Mouse (Mus musculus) thymus, adult 2 months (tissue): ENCODE data around the gene Dapk2.

ENCODE experiments used
- CTCF ChIP-seq: fragments of 200-500 bp; IDR thresholded peaks from 2 replicates; pipeline ENCODE4 v1.5.1; 2012; ENCODE audit warnings: mild to moderate bottlenecking, control low read depth, low read length, moderate library complexity, borderline replicate concordance; ENCODE audit not compliant: control insufficient read depth, poor library complexity, insufficient read depth; ENCODE audit errors: extremely low read depth
- POLR2A ChIP-seq: fragments of 200-500 bp; IDR thresholded peaks from 2 replicates; pipeline ENCODE4 v1.6.1; 2012; ENCODE audit warnings: mild to moderate bottlenecking, low read length, control low read depth, moderate library complexity; ENCODE audit not compliant: control insufficient read depth, poor library complexity, insufficient read depth; ENCODE audit errors: extremely low read depth

DNA sequence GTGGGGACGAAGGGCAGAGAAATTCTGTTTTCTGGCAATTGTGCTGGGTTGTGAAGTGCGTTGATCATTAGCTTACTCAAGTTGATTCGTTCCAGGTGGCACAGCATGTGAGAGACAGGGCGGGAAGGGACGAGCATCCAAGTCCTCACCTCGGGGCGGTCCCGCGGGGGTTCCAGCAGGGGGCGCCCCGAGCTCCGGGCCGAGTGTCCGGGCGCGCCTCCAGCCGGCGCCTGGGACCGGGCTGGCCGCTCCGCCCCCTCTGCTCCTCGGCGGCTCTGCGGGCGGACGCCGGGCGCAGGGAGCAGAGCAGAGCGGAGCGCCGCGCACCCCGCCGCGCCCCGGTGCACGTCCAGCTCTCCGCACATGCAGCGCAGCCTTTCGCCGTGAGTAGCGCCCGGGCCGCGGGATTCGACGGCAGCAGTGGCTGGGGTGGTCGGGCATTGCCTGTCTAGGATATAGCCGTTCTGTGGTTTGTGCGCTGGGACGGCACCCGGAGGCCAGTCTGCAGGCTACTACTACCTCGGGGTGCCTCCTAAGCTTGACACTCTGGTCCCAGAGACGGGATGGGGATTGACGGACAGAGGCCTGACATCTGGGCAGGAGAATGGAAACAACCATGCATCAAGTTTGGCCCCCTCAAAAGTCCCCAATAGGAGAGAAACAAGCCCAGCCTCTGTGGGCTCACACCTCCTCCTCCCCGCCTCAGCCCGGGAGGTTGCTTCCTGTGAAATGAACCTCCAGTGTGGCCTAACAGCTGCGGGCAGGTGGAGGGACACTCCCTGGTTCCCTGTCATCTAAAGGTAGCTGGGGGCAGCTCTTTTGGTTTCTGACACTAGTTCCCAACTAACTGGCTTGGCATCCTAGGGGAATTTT, at the start of gene Dapk2:
- TF ChIP-seq CTCF (peak; percentile 93), POLR2A (0 out of 2 replicates have a peak, but pooled peaks have one; percentile 26)
